Mouse (Mus musculus) neural tube, embryonic 10.5 days (tissue): ENCODE measurements around the gene Trpc7.

Experiments
- DNase-seq: peaks from one replicate; pipeline ENCODE4 v3.0.0-alpha.2; 2017; ENCODE audit warnings: low spot score; ENCODE audit errors: extremely low spot score

Trpc7 gene

GRCm38 (mm10) chr13:56749377-56749776 is 146.4 kb downstream of the Trpc7 start:
- DNase-seq: no peak

GRCm38 (mm10) chr13:56747554-56747953 is 148.2 kb downstream of the Trpc7 start:
- no peak for DNase-seq

DNA sequence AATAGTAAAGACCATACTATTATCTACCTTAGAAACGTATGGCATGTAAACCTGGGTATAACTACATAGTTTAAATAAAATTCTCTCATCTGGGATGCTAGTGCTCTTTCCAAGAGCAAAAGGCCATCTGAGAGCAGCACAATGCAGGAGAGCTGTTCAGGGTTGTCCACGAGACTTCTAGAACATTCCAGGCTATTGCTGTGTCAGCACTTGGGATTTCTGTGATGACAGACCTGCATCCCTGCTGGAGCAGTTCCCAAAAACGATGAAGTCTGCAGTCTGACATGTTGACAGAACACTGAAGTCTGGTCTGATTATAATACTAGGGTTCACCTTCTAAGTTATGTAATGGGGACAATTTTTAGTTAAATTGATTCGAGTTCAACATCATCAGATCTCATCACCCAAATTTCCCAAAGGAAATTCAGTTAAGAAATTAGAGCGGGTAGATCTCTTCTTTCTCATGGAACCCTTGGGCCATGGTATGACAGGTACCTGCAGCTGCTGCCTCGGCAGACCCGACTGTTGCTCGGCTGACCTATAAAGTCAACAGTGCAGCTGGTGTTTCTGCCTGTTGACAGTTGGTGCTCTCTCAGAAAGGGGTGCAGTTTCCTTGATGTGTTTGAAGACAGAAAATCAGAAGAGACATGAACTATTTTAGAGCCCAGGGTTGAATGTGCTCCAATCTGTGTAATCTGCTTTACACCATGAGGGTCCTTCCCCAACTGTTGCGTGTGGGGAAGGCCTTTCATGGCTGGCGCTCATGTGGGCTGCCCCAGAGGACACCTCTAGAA is 148.9 kb downstream of the Trpc7 start:
- no peak for DNase-seq

DNA sequence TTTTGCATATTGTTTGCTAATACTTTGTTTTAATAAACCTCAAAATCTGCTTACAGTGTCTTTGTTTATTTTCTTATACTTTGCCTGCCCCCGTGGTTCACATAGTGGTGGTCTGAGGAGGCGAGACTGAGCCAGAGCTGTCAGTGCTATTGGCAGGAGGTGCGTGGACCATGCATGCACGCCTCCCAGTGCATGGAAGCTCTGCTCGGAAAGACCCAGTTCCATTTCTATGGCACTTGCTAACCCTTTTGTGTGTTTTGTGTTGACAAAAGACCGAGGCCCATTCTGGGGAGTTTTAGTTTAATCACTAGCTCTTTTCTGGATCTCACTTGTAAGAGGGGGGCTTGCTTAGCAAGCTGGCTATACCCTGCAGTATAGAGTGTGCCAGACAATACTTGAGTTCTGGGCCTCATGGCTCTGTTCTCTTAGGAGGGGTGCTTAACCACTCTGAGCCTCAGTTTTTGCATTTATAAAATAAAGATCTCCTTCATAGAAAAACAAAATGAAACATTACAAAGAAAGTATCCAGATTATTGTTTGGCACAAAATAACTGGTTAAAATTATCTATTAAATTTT is 153.4 kb downstream of the Trpc7 start:
- no peak for DNase-seq

DNA sequence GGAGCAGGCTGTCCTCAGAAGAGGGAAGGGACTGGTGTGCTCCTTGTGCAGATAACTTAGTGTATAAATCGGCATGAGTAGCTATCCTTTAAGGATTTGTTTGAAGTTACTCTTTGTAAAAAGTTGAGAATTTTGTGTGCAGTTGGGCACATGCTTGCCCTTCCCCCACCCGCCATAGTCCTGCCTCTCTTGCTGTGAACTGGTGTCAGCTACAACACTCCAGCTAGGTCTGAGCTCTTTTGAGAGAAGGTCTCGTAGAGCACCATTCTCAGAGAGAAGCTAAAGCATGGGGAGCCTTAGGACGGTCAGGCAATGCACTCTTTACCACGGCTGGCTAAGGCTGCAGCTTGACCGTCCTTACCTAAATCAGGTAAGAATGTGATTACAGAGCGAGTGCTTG is 154.1 kb downstream of the Trpc7 start:
- no peak for DNase-seq

- no peak for DNase-seq
Observed at GRCm38 (mm10) chr13:56740496-56740895, 155.3 kb downstream of the Trpc7 start.

DNA sequence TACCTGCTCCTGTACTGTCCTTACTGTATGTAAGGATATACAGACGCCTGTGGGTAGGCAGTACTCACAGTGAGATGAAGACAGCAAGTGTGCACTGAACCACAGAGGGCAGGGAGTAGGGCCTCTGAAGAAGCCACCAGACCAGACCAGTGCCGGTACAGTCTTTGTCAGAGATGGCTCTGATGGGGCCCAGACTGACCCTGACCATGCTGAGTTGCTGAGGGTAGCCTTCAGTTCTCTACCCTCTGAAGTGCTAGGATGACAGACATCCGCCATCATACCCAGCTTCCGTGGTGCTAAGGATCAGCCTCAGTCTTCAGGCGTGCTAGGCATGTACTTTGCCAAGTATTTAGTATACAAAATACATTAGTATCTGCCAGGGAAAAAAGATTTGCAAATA is 156.2 kb downstream of the Trpc7 start:
- no peak for DNase-seq

DNA sequence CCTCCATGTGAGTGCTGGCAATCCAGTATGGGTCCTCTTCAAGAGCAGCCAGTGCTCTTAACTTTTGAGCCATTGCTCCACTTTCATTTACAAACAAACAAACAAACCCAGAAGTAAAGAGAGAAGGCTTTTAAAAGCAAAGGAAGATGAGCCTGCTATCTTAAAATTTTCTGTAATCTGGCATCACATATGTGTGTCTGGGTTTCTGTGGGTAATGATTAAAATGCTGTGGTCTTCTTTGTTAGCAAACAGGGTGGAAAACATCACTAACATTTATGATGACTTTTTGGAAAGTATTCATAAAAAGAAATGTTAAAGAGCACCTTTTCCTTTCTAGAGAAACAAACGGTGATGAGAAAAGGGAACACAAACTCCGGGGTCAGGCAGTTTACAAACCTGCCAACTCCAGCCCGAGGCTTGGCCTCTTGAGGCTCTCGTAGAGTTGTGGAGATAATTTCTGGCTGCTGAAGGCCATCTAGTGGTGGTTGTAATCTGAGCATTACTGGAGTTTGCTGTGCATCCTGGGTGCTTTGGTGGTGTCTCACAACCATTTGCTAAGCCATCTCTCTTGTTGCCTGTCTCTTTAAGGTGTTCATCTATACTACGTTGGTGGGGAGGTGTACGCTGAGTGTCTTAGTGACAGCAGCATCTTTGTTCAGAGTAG is 160.4 kb downstream of the Trpc7 start:
- DNase-seq: no peak

DNA sequence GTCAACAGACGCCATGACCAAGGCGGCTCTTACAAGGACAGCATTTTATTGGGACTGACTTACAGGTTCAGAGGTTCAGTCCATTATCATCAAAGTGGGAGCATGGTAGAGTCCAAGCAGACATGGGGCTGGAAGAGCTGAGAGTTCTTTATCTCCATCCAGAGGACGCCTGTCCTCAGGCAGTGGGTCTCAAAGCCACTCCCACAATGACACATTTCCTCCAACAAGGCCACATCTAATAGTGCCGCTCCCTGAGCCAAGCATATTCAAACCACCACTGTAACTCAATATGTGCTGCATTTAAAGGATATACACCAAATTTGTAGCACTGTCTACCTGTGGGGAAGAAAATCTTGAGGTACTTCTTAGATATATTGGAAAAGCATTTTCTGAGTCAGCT is 161.2 kb downstream of the Trpc7 start:
- no peak for DNase-seq

DNA sequence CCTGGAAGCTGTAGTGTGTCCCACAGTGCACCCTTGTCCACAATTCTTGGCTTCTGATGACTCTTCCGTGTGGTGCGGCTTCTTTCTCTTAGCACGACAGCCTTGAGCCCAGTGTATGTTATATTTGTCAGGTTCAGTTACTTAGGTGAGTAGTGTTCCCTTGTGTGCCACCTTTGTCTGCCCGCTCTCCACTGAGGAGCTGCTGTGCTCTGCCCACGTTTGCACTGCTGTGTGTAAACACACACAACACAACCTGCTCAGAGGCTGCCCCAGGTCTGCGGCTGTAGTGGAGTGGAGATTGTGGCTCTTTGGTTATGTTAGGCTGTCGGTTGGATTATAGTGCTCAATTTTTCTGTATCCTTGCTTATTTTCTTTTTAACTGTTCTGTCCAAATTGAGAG is 166.7 kb downstream of the Trpc7 start:
- DNase-seq: no peak

- DNase-seq: no peak
Observed at GRCm38 (mm10) chr13:56726551-56726950, 169.2 kb downstream of the Trpc7 start.
